Mouse (Mus musculus) midbrain, embryonic 13.5 days (tissue): Measurements from ENCODE around the gene Fos. TPM values are rescaled to one million over a fixed set of nuclear protein-coding genes. Genes with fewer than 3 reads are reported as not detected.
"Not testable (repeated sequence)": the region's sequence is repeated elsewhere in the genome, so short reads cannot be mapped to it uniquely, and the experiment has no call there.

Experiments used
- ATAC-seq: fragments of 200-750 bp; cut with Nextera tagmentation; 2 replicates; pipeline ENCODE4 v1.8.0; 2017; ENCODE audit warnings: mild to moderate bottlenecking, moderate TSS enrichment, moderate library complexity
- H3K27ac ChIP-seq: fragments of 300-500 bp; sonication (generic); 2 replicates; pipeline ENCODE4 v1.5.1; 2015; ENCODE audit warnings: inconsistent platforms, mild to moderate bottlenecking, moderate library complexity
- H3K27me3 ChIP-seq: fragments of 300-500 bp; sonication (generic); 2 replicates; pipeline ENCODE4 v1.6.1; 2015; ENCODE audit warnings: mild to moderate bottlenecking, inconsistent platforms
- H3K36me3 ChIP-seq: fragments of 300-500 bp; sonication (generic); 2 replicates; pipeline ENCODE4 v1.6.1; 2015; ENCODE audit warnings: mild to moderate bottlenecking, inconsistent platforms
- H3K4me1 ChIP-seq: fragments of 300-500 bp; sonication (generic); replicated peaks from 2 replicates; pipeline ENCODE4 v1.6.1; 2015; ENCODE audit warnings: inconsistent platforms
- H3K4me2 ChIP-seq: fragments of 300-500 bp; sonication (generic); replicated peaks from 2 replicates; pipeline ENCODE4 v1.6.1; 2015; ENCODE audit warnings: moderate library complexity, mild to moderate bottlenecking, inconsistent platforms
- H3K4me3 ChIP-seq: fragments of 300-500 bp; sonication (generic); replicated peaks from 2 replicates; pipeline ENCODE4 v1.5.1; 2015; ENCODE audit warnings: mild to moderate bottlenecking, inconsistent platforms
- H3K9ac ChIP-seq: fragments of 300-500 bp; sonication (generic); replicated peaks from 2 replicates; pipeline ENCODE4 v1.6.1; 2015; ENCODE audit warnings: mild to moderate bottlenecking, inconsistent platforms
- H3K9me3 ChIP-seq: fragments of 300-500 bp; sonication (generic); 2 replicates; pipeline ENCODE4 v1.6.1; 2016; ENCODE audit warnings: mild to moderate bottlenecking, inconsistent platforms
- WGBS: fragments of 180-500 bp; shearing (Covaris S2); methylation state at CpG from one replicate; pipeline ENCODE4 v1.1.7; 2015; 5-methylcytosine and 5-hydroxymethylcytosine counted together
- polyA plus RNA-seq: library from polyadenylated mRNA; unstranded; fragments of >200 nt; fragmentation: Nextera tagmentation; extraction: Ambion mirVana; gene quantifications from 2 replicates; pipeline ENCODE4 v1.2.1, GENCODE M21; 2015

Fos gene
- polyA plus RNA-seq, 1 experiment from 2014 or later: 0.90 TPM

- Histone ChIP-seq H3K4me2 (no peak overlapping the region), H3K36me3 (no peaks in the 10 kb centered on the region), H3K9me3 (no peaks in the 10 kb centered on the region), H3K4me3 (no peak overlapping the region), H3K4me1 (peaks cover 16% of the 10 kb centered on the region), H3K27me3 (no peaks in the 10 kb centered on the region), H3K27ac (no peak overlapping the region), H3K9ac (no peak overlapping the region)
- WGBS: 93% methylated on average over 6 of the region's 6 CpGs
- ATAC-seq: no peak
Measured at GRCm38 (mm10) chr12:85519553-85519952, 45.9 kb downstream of the Fos start.

GRCm38 (mm10) chr12:85521101-85521500 lies 47.4 kb downstream of the Fos start:
- H3K4me2 ChIP-seq: no peak overlapping the region
- H3K9ac ChIP-seq: no peak overlapping the region
- no peaks in the 10 kb centered on the region for H3K9me3 ChIP-seq
- no peak overlapping the region for H3K4me3 ChIP-seq
- H3K36me3 ChIP-seq: no peaks in the 10 kb centered on the region
- no peaks in the 10 kb centered on the region for H3K27me3 ChIP-seq
- peaks cover 21% of the 10 kb centered on the region for H3K4me1 ChIP-seq
- no peak overlapping the region for H3K27ac ChIP-seq
- no peak for ATAC-seq
- 79% methylated on average over 6 of the region's 6 CpGs for WGBS

- Histone ChIP-seq H3K9me3 (no peaks in the 10 kb centered on the region), H3K27ac (no peak overlapping the region), H3K4me2 (no peak overlapping the region), H3K27me3 (no peaks in the 10 kb centered on the region), H3K9ac (no peak overlapping the region), H3K4me1 (peaks cover 21% of the 10 kb centered on the region), H3K4me3 (no peak overlapping the region), H3K36me3 (no peaks in the 10 kb centered on the region)
- ATAC-seq: no peak
- WGBS: 76% methylated on average over 1 of the region's 1 CpGs
Measured at GRCm38 (mm10) chr12:85521673-85522072, 48.0 kb downstream of the Fos start.

GRCm38 (mm10) chr12:85522631-85523388 lies 49.1 kb downstream of the Fos start:
- 83% methylated on average over 7 of the region's 7 CpGs for WGBS
- Histone ChIP-seq H3K4me1 (peaks cover 21% of the 10 kb centered on the region), H3K36me3 (no peaks in the 10 kb centered on the region), H3K4me2 (no peak overlapping the region), H3K27me3 (no peaks in the 10 kb centered on the region), H3K27ac (no peak overlapping the region), H3K9ac (no peak overlapping the region), H3K9me3 (no peaks in the 10 kb centered on the region), H3K4me3 (no peak overlapping the region)
- ATAC-seq: no peak

GRCm38 (mm10) chr12:85523421-85524192 lies 49.9 kb downstream of the Fos start:
- H3K4me2 ChIP-seq: no peak overlapping the region
- H3K4me3 ChIP-seq: no peak overlapping the region
- peaks cover 21% of the 10 kb centered on the region for H3K4me1 ChIP-seq
- H3K9me3 ChIP-seq: no peaks in the 10 kb centered on the region
- WGBS: 59% methylated on average over 14 of the region's 14 CpGs
- no peak overlapping the region for H3K27ac ChIP-seq
- no peaks in the 10 kb centered on the region for H3K27me3 ChIP-seq
- no peak for ATAC-seq
- no peaks in the 10 kb centered on the region for H3K36me3 ChIP-seq
- no peak overlapping the region for H3K9ac ChIP-seq

- no peak overlapping the region for H3K4me3 ChIP-seq
- WGBS: 37% methylated on average over 8 of the region's 8 CpGs
- no peak overlapping the region for H3K9ac ChIP-seq
- H3K9me3 ChIP-seq: no peaks in the 10 kb centered on the region
- H3K27me3 ChIP-seq: no peaks in the 10 kb centered on the region
- 0 out of 2 replicates have a peak overlapping the region, but pooled peaks have one; percentile 30 for H3K27ac ChIP-seq
- no peaks in the 10 kb centered on the region for H3K36me3 ChIP-seq
- peak overlapping the region; percentile 6; the same call in 1 of the 2 replicates for H3K4me2 ChIP-seq
- H3K4me1 ChIP-seq: peaks cover 21% of the 10 kb centered on the region
- peak; percentile 72 for ATAC-seq
Measured at GRCm38 (mm10) chr12:85524193-85524858, 50.6 kb downstream of the Fos start.

- peak; percentile 20; the same call in 1 of the 2 replicates for ATAC-seq
- H3K4me2 ChIP-seq: peak overlapping the region; percentile 6; the same call in 1 of the 2 replicates
Measured at GRCm38 (mm10) chr12:85524859-85525495, 51.3 kb downstream of the Fos start.

More at GRCm38 (mm10) chr12:85524859-85525495, 51.3 kb downstream of the Fos start:
- 0 out of 2 replicates have a peak overlapping the region, but pooled peaks have one; percentile 30 for H3K27ac ChIP-seq
- not testable (repeated sequence) for H3K9me3 ChIP-seq, H3K27me3 ChIP-seq, H3K36me3 ChIP-seq, H3K9ac ChIP-seq, H3K4me3 ChIP-seq
- 58% methylated on average over 11 of the region's 11 CpGs for WGBS
- H3K4me1 ChIP-seq: peaks cover 21% of the 10 kb centered on the region

Other genes starting within 250 kb of the Fos start
- 8.9 and 9.0 TPM in 2 replicates for gene Mlh3, start 203.3 kb upstream of the Fos start, polyA plus RNA-seq
- gene Acyp1, start 185.5 kb upstream of the Fos start, polyA plus RNA-seq: 68.1 and 71.4 TPM in 2 replicates
- gene Zc2hc1c, start 185.3 kb upstream of the Fos start, polyA plus RNA-seq: 1.3 TPM in 2 replicates
- 12.6 and 13.5 TPM in 2 replicates for gene Nek9, start 134.5 kb upstream of the Fos start, polyA plus RNA-seq
- 181 and 189 TPM in 2 replicates for gene Tmed10, start 99.0 kb upstream of the Fos start, polyA plus RNA-seq
- 0.24 and 0.34 TPM in 2 replicates for gene Jdp2, start 125.1 kb downstream of the Fos start, polyA plus RNA-seq
- 0.85 and 1.6 TPM in 2 replicates for gene Batf, start 212.8 kb downstream of the Fos start, polyA plus RNA-seq